In genomic region chr2:84810886-84811577, GRCm38 (mm10) we compare ENCODE assay signal across 8 mouse cellular contexts. TPM values are rescaled to one million over a fixed set of nuclear protein-coding genes. Genes with fewer than 3 reads are reported as not detected.
A peak's percentile ranks its signal among the peaks of the same experiment; 100 is the strongest.
DNase-seq lines count a peak whose midpoint lies in the region; ATAC-seq lines count a peak whose summit lies in the region.

No protein-coding gene starts in this region.

- ATAC-seq in intestine, embryonic 14.5 days (replicated peaks; ENCODE audit: low FRiP score, low TSS enrichment, low read depth): peak; percentile 70

- peak; percentile 82 to 95 for DNase-seq in adrenal gland, adult (ENCODE audit: inconsistent age in 2 of 2, low spot score in 1 of 2)
- DNase-seq in embryo, embryonic 10.5 days (ENCODE audit: low spot score): peak; percentile 92
- DNase-seq in gastrocnemius, postnatal 25 days: peak; percentile 71
- peak; percentile 95 for DNase-seq in intestine, embryonic 14.5 days (ENCODE audit: low spot score)
- DNase-seq in left cerebral cortex, adult 9 months (ENCODE audit: low spot score in 2 of 2): peak; percentile 70 to 94
- DNase-seq in right cerebral cortex, adult 2 months (ENCODE audit: low spot score in 2 of 2): peak; percentile 93 to 94
- peak; percentile 43 for DNase-seq in urinary bladder, adult 2 months (ENCODE audit: low spot score)

- H3K4me1 ChIP-seq in intestine, embryonic 14.5 days (replicated peaks; ENCODE audit: control insufficient read depth, insufficient read depth, low read length): peaks cover 7% of the 10 kb centered on the region
- H3K4me1 ChIP-seq in megakaryocyte, embryonic 14.5 days: peaks cover 23% of the 10 kb centered on the region

- H3K27me3 ChIP-seq in intestine, embryonic 14.5 days (replicated peaks; ENCODE audit: control insufficient read depth, insufficient read depth, low read length): no peaks in the 10 kb centered on the region
- peaks cover 9% of the 10 kb centered on the region for H3K27me3 ChIP-seq in megakaryocyte, embryonic 14.5 days (replicated peaks)

- WGBS in intestine, embryonic 14.5 days: 31% methylated on average over 26 of the region's 26 CpGs

- peak overlapping the region; percentile 55 for H3K4me2 ChIP-seq in intestine, embryonic 14.5 days (ENCODE audit: low read length)

- H3K9ac ChIP-seq in intestine, embryonic 14.5 days (ENCODE audit: low read length): 0 out of 2 replicates have a peak overlapping the region, but pooled peaks have one; percentile 27

- no peaks in the 10 kb centered on the region for H3K9me3 ChIP-seq in intestine, embryonic 14.5 days (ENCODE audit: control insufficient read depth, low read length)
- H3K9me3 ChIP-seq in megakaryocyte, embryonic 14.5 days: peaks cover 17% of the 10 kb centered on the region

- H3K36me3 ChIP-seq in intestine, embryonic 14.5 days (ENCODE audit: control insufficient read depth, insufficient read depth, low read length): no peaks in the 10 kb centered on the region
- H3K36me3 ChIP-seq in megakaryocyte, embryonic 14.5 days (replicated peaks; ENCODE audit: low read length): peaks cover 44% of the 10 kb centered on the region

- H3K4me3 ChIP-seq in intestine, embryonic 14.5 days (ENCODE audit: low read depth, low read length): peak overlapping the region; percentile 11; the same call in 1 of the 2 replicates
- peak overlapping the region; percentile 38 for H3K4me3 ChIP-seq in megakaryocyte, embryonic 14.5 days (replicated peaks)

- no peak overlapping the region for H3K27ac ChIP-seq in intestine, embryonic 14.5 days (ENCODE audit: low read depth)

RNA-seq across cellular contexts. Expression of gene Smtnl1, which starts 11.4 kb away (rescaled TPM):
- 100 to 1,000 TPM; 101 to 105 TPM for total RNA-seq in gastrocnemius, postnatal 25 days (2021)
- polyA plus RNA-seq in intestine, embryonic 14.5 days (2014; fragmentation: Nextera tagmentation; extraction: Ambion mirVana): 0.27 TPM in 1 of 2 replicates, not detected in the other
- 0.07 TPM in 1 of 2 replicates, not detected in the other for polyA plus RNA-seq in megakaryocyte, embryonic 14.5 days (2012; ENCODE audit: insufficient read depth, low replicate concordance)
- polyA plus RNA-seq in urinary bladder, adult 2 months (2012; rRNA removed): not detected in 2 replicates

RNA-seq across cellular contexts. Expression of gene Ube2l6, which starts 12.4 kb away (rescaled TPM):
- 1 to 10 TPM; 4.2 to 8.1 TPM for total RNA-seq in gastrocnemius, postnatal 25 days (2021)
- polyA plus RNA-seq in intestine, embryonic 14.5 days (2014; fragmentation: Nextera tagmentation; extraction: Ambion mirVana): 33.2 and 33.3 TPM in 2 replicates
- 4.4 and 5.9 TPM in 2 replicates for polyA plus RNA-seq in megakaryocyte, embryonic 14.5 days (2012; ENCODE audit: insufficient read depth, low replicate concordance)
- 36.2 and 36.3 TPM in 2 replicates for polyA plus RNA-seq in urinary bladder, adult 2 months (2012; rRNA removed)

RNA-seq across cellular contexts. Expression of gene Timm10, which starts 15.8 kb away (rescaled TPM):
- total RNA-seq in gastrocnemius, postnatal 25 days (2021): 10 to 100 TPM; 49.3 to 51.3 TPM
- 73.7 and 75.5 TPM in 2 replicates for polyA plus RNA-seq in intestine, embryonic 14.5 days (2014; fragmentation: Nextera tagmentation; extraction: Ambion mirVana)
- polyA plus RNA-seq in megakaryocyte, embryonic 14.5 days (2012; ENCODE audit: insufficient read depth, low replicate concordance): 9.7 TPM in 1 of 2 replicates, not detected in the other
- polyA plus RNA-seq in urinary bladder, adult 2 months (2012; rRNA removed): 35.0 and 47.5 TPM in 2 replicates

RNA-seq across cellular contexts. Expression of gene Slc43a1, which starts 27.6 kb away (rescaled TPM):
- total RNA-seq in gastrocnemius, postnatal 25 days (2021): 1 to 10 TPM; 7.7 to 8.4 TPM
- polyA plus RNA-seq in intestine, embryonic 14.5 days (2014; fragmentation: Nextera tagmentation; extraction: Ambion mirVana): 18.3 and 18.7 TPM in 2 replicates
- 1.8 and 5.0 TPM in 2 replicates for polyA plus RNA-seq in megakaryocyte, embryonic 14.5 days (2012; ENCODE audit: insufficient read depth, low replicate concordance)
- 11.4 and 12.6 TPM in 2 replicates for polyA plus RNA-seq in urinary bladder, adult 2 months (2012; rRNA removed)

RNA-seq across cellular contexts. Expression of gene Serping1, which starts 35.8 kb away (rescaled TPM):
- total RNA-seq in gastrocnemius, postnatal 25 days (2021): 10 to 100 TPM; 46.7 to 59.3 TPM
- polyA plus RNA-seq in intestine, embryonic 14.5 days (2014; fragmentation: Nextera tagmentation; extraction: Ambion mirVana): 60.9 and 73.4 TPM in 2 replicates
- polyA plus RNA-seq in megakaryocyte, embryonic 14.5 days (2012; ENCODE audit: insufficient read depth, low replicate concordance): not detected in 2 replicates
- 711 and 879 TPM in 2 replicates for polyA plus RNA-seq in urinary bladder, adult 2 months (2012; rRNA removed)

Comparison
In these comparisons a context has a peak if more than half of its experiments do, and no peak if none do; other contexts are left out.
1. DNase-seq: peak in every context shown above with its lines; median percentile 95 in intestine, embryonic 14.5 days; 94 in right cerebral cortex, adult 2 months; 92 in embryo, embryonic 10.5 days; 88 in adrenal gland, adult; 82 in left cerebral cortex, adult 9 months; 71 in gastrocnemius, postnatal 25 days; 43 in urinary bladder, adult 2 months.